30 mouse cellular contexts compared by ENCODE assay signal in genomic region chr2:42901554-42901953, GRCm38 (mm10).
"Had no signal": no experiment of that assay in that cellular context is flagged by ENCODE, and none has a peak within 500 bp of the region (broad histone marks: within the 10 kb centered on the region; RNA-seq: fewer than 3 reads in every experiment).

No protein-coding gene starts in this region.

- H3K9ac ChIP-seq: heart, embryonic 12.5 days; heart, embryonic 13.5 days; heart, embryonic 15.5 days; hindbrain, embryonic 12.5 days; hindbrain, embryonic 13.5 days; hindbrain, embryonic 14.5 days; hindbrain, embryonic 15.5 days; intestine, embryonic 15.5 days; kidney, embryonic 15.5 days had no signal

- H3K36me3 ChIP-seq: heart, embryonic 12.5 days; heart, embryonic 13.5 days; heart, embryonic 15.5 days; hindbrain, embryonic 10.5 days; hindbrain, embryonic 12.5 days; hindbrain, embryonic 13.5 days; hindbrain, embryonic 15.5 days; intestine, embryonic 15.5 days; kidney, embryonic 15.5 days had no signal

- H3K4me1 ChIP-seq: heart, embryonic 12.5 days; heart, embryonic 13.5 days; heart, embryonic 15.5 days; hindbrain, embryonic 10.5 days; hindbrain, embryonic 12.5 days; hindbrain, embryonic 13.5 days; hindbrain, embryonic 15.5 days; intestine, embryonic 15.5 days; kidney, embryonic 15.5 days had no signal

- H3K27ac ChIP-seq: heart, embryonic 13.5 days; heart, embryonic 15.5 days; hindbrain, embryonic 10.5 days; hindbrain, embryonic 12.5 days; hindbrain, embryonic 13.5 days; hindbrain, embryonic 14.5 days; hindbrain, embryonic 15.5 days; hindbrain, postnatal 0 days; intestine, embryonic 15.5 days; kidney, embryonic 15.5 days; kidney, postnatal 0 days; layer of hippocampus, adult 2 months; left cerebral cortex, adult 2 months had no signal

- H3K4me3 ChIP-seq: heart, embryonic 12.5 days; heart, embryonic 13.5 days; heart, embryonic 15.5 days; hindbrain, embryonic 10.5 days; hindbrain, embryonic 12.5 days; hindbrain, embryonic 13.5 days; hindbrain, embryonic 15.5 days; intestine, embryonic 15.5 days; kidney, embryonic 15.5 days; layer of hippocampus, adult 2 months; left cerebral cortex, adult 2 months had no signal

- DNase-seq: heart, postnatal 10 days; heart, postnatal 14 days; heart, postnatal 36 days; heart, postnatal 4 days; kidney, adult 11 months; kidney, adult 18-20 months; kidney, adult 2 months; kidney, adult 8-10 months; kidney, adult 9 months; kidney, postnatal 10 days; kidney, postnatal 14 days; kidney, postnatal 25 days; kidney, postnatal 36 days; kidney, postnatal 4 days; layer of hippocampus, adult 9-11 months; layer of hippocampus, postnatal 36 days had no signal

- H3K9me3 ChIP-seq: heart, embryonic 12.5 days; heart, embryonic 13.5 days; heart, embryonic 15.5 days; hindbrain, embryonic 10.5 days; hindbrain, embryonic 12.5 days; hindbrain, embryonic 13.5 days; hindbrain, embryonic 15.5 days; intestine, embryonic 15.5 days; kidney, embryonic 15.5 days had no signal
